Mouse (Mus musculus) heart, embryonic 12.5 days (tissue): ENCODE measurements around the gene Tssk4. TPM values are rescaled to one million over a fixed set of nuclear protein-coding genes. Genes with fewer than 3 reads are reported as not detected.

Experiments
- ATAC-seq: fragments of 200-750 bp; cut with Nextera tagmentation; 2 replicates; pipeline ENCODE4 v1.8.0; 2017; ENCODE audit warnings: moderate TSS enrichment, moderate library complexity; ENCODE audit not compliant: insufficient number of reproducible peaks, low FRiP score
- H3K27ac ChIP-seq: fragments of 300-500 bp; sonication (generic); 2 replicates; pipeline ENCODE4 v1.5.1; 2016; ENCODE audit warnings: mild to moderate bottlenecking, moderate library complexity; ENCODE audit not compliant: poor library complexity, severe bottlenecking
- H3K27me3 ChIP-seq: fragments of 300-500 bp; sonication (generic); replicated peaks from 2 replicates; pipeline ENCODE4 v1.6.1; 2016; ENCODE audit warnings: mild to moderate bottlenecking, moderate library complexity
- H3K36me3 ChIP-seq: fragments of 300-500 bp; sonication (generic); 2 replicates; pipeline ENCODE4 v1.6.1; 2016; ENCODE audit warnings: mild to moderate bottlenecking, moderate library complexity
- H3K4me1 ChIP-seq: fragments of 300-500 bp; sonication (generic); replicated peaks from 2 replicates; pipeline ENCODE4 v1.6.1; 2016; ENCODE audit warnings: mild to moderate bottlenecking
- H3K4me2 ChIP-seq: fragments of 300-500 bp; sonication (generic); 2 replicates; pipeline ENCODE4 v1.6.1; 2016; ENCODE audit warnings: mild to moderate bottlenecking, moderate library complexity
- H3K4me3 ChIP-seq: fragments of 300-500 bp; sonication (generic); 2 replicates; pipeline ENCODE4 v1.5.1; 2016; ENCODE audit warnings: mild to moderate bottlenecking
- H3K9ac ChIP-seq: fragments of 300-500 bp; sonication (generic); 2 replicates; pipeline ENCODE4 v1.6.1; 2016; ENCODE audit warnings: mild to moderate bottlenecking, moderate library complexity
- H3K9me3 ChIP-seq: fragments of 300-500 bp; sonication (generic); replicated peaks from 2 replicates; pipeline ENCODE4 v1.6.1; 2016; ENCODE audit warnings: mild to moderate bottlenecking, moderate library complexity
- WGBS: fragments of 180-500 bp; shearing (Covaris S2); methylation state at CpG from one replicate; pipeline ENCODE4 v1.1.7; 2016; 5-methylcytosine and 5-hydroxymethylcytosine counted together
- polyA plus RNA-seq: library from polyadenylated mRNA; unstranded; fragments of >200 nt; fragmentation: Nextera tagmentation; extraction: Ambion mirVana; gene quantifications from 2 replicates; pipeline ENCODE4 v1.2.1, GENCODE M21; 2016

Gene Tssk4
- polyA plus RNA-seq, 1 experiment from 2014 or later: 0.45 TPM

GRCm38 (mm10) chr14:55618486-55619195 lies 31.3 kb upstream of the Tssk4 start:
- WGBS: 32% methylated on average over 22 of the region's 22 CpGs
- Histone ChIP-seq H3K4me2 (peak overlapping the region; percentile 64), H3K27me3 (no peaks in the 10 kb centered on the region), H3K27ac (no peak overlapping the region), H3K36me3 (peaks cover 8% of the 10 kb centered on the region), H3K4me3 (peak overlapping the region; percentile 37), H3K9ac (peak overlapping the region; percentile 48; the same call in 1 of the 2 replicates), H3K9me3 (no peaks in the 10 kb centered on the region), H3K4me1 (peaks cover 17% of the 10 kb centered on the region)
- ATAC-seq: no peak

GRCm38 (mm10) chr14:55628077-55628827 lies 21.7 kb upstream of the Tssk4 start:
- no peak for ATAC-seq
- Histone ChIP-seq H3K9ac (no peak overlapping the region), H3K4me2 (no peak overlapping the region), H3K27me3 (no peaks in the 10 kb centered on the region), H3K4me3 (no peak overlapping the region), H3K9me3 (no peaks in the 10 kb centered on the region), H3K4me1 (peaks cover 7% of the 10 kb centered on the region), H3K27ac (no peak overlapping the region), H3K36me3 (peaks cover 99% of the 10 kb centered on the region)
- 88% methylated on average over 27 of the region's 27 CpGs for WGBS

GRCm38 (mm10) chr14:55629312-55629711 lies 20.7 kb upstream of the Tssk4 start:
- no peak for ATAC-seq
- Histone ChIP-seq H3K36me3 (peaks cover 98% of the 10 kb centered on the region), H3K9me3 (no peaks in the 10 kb centered on the region), H3K27ac (no peak overlapping the region), H3K9ac (no peak overlapping the region), H3K27me3 (no peaks in the 10 kb centered on the region), H3K4me1 (peaks cover 9% of the 10 kb centered on the region), H3K4me3 (no peak overlapping the region), H3K4me2 (no peak overlapping the region)
- WGBS: 50% methylated on average over 5 of the region's 5 CpGs

- WGBS: 4% methylated on average over 23 of the region's 23 CpGs
- no peaks in the 10 kb centered on the region for H3K27me3 ChIP-seq
- 0 out of 2 replicates have a peak, but pooled peaks have one; percentile 6 for ATAC-seq
- peak overlapping the region; percentile 79 for H3K27ac ChIP-seq
- no peaks in the 10 kb centered on the region for H3K9me3 ChIP-seq
- peak overlapping the region; percentile 89 for H3K4me3 ChIP-seq
- peaks cover 18% of the 10 kb centered on the region for H3K4me1 ChIP-seq
- peaks cover 81% of the 10 kb centered on the region for H3K36me3 ChIP-seq
- H3K4me2 ChIP-seq: peak overlapping the region; percentile 98
- H3K9ac ChIP-seq: peak overlapping the region; percentile 90
Observed at GRCm38 (mm10) chr14:55634874-55635522, 15.0 kb upstream of the Tssk4 start.

- Histone ChIP-seq H3K4me3 (peak within 1 kb of the TSS; percentile 89), H3K27ac (peak within 1 kb of the TSS; percentile 79), H3K27me3 (no peaks in the 10 kb centered on the region), H3K4me1 (peaks cover 18% of the 10 kb centered on the region), H3K4me2 (peak within 1 kb of the TSS; percentile 98), H3K36me3 (peaks cover 81% of the 10 kb centered on the region), H3K9ac (peak within 1 kb of the TSS; percentile 90), H3K9me3 (no peaks in the 10 kb centered on the region)
- ATAC-seq: peak; percentile 86
- WGBS: 1% methylated on average over 31 of the region's 33 CpGs
Observed at GRCm38 (mm10) chr14:55635523-55636007, 14.4 kb upstream of the Tssk4 start, which contains the start of gene Ipo4. Ipo4 (minus strand) TSS chr14:55635957.

GRCm38 (mm10) chr14:55637795-55638194 lies 12.2 kb upstream of the Tssk4 start, which contains the start of gene Gm49378:
Gm49378 (minus strand) TSS chr14:55637895.
- ATAC-seq: no peak
- H3K27me3 ChIP-seq: no peaks in the 10 kb centered on the region

GRCm38 (mm10) chr14:55640816-55641215 lies 9.2 kb upstream of the Tssk4 start:
- Histone ChIP-seq H3K4me3 (no peak overlapping the region), H3K27ac (no peak overlapping the region), H3K4me1 (peaks cover 29% of the 10 kb centered on the region), H3K4me2 (no peak overlapping the region), H3K36me3 (peaks cover 58% of the 10 kb centered on the region), H3K9me3 (no peaks in the 10 kb centered on the region), H3K9ac (no peak overlapping the region), H3K27me3 (no peaks in the 10 kb centered on the region)
- 98% methylated on average over 14 of the region's 14 CpGs for WGBS
- ATAC-seq: no peak

More at GRCm38 (mm10) chr14:55637795-55638194, 12.2 kb upstream of the Tssk4 start, which contains the start of gene Gm49378:
- H3K36me3 ChIP-seq: peaks cover 70% of the 10 kb centered on the region
- no peak within 1 kb of the TSS for H3K4me3 ChIP-seq
- H3K9me3 ChIP-seq: no peaks in the 10 kb centered on the region
- H3K27ac ChIP-seq: no peak within 1 kb of the TSS
- WGBS: 94% methylated on average over 9 of the region's 9 CpGs
- H3K4me2 ChIP-seq: no peak within 1 kb of the TSS
- no peak within 1 kb of the TSS for H3K9ac ChIP-seq
- H3K4me1 ChIP-seq: peaks cover 27% of the 10 kb centered on the region

GRCm38 (mm10) chr14:55641291-55641690 lies 8.7 kb upstream of the Tssk4 start:
- Histone ChIP-seq H3K27ac (no peak overlapping the region), H3K36me3 (peaks cover 59% of the 10 kb centered on the region), H3K4me3 (no peak overlapping the region), H3K9me3 (no peaks in the 10 kb centered on the region), H3K27me3 (no peaks in the 10 kb centered on the region), H3K9ac (no peak overlapping the region), H3K4me1 (peaks cover 29% of the 10 kb centered on the region), H3K4me2 (no peak overlapping the region)
- 94% methylated on average over 13 of the region's 13 CpGs for WGBS
- ATAC-seq: no peak

- no peak; the same call in 1 of the 2 replicates for ATAC-seq
- peaks cover 31% of the 10 kb centered on the region for H3K4me1 ChIP-seq
- peaks cover 54% of the 10 kb centered on the region for H3K36me3 ChIP-seq
- H3K9me3 ChIP-seq: no peaks in the 10 kb centered on the region
- H3K4me3 ChIP-seq: peak overlapping the region; percentile 73
- no peaks in the 10 kb centered on the region for H3K27me3 ChIP-seq
- H3K9ac ChIP-seq: peak overlapping the region; percentile 82
- peak overlapping the region; percentile 88 for H3K4me2 ChIP-seq
- 20% methylated on average over 8 of the region's 8 CpGs for WGBS
- H3K27ac ChIP-seq: peak overlapping the region; percentile 90
Observed at GRCm38 (mm10) chr14:55642679-55643059, 7.3 kb upstream of the Tssk4 start.

GRCm38 (mm10) chr14:55643060-55643907 lies 6.7 kb upstream of the Tssk4 start, which contains the start of gene Tm9sf1:
Tm9sf1 (minus strand) TSS chr14:55643806.
- peak; percentile 87 for ATAC-seq
- no peaks in the 10 kb centered on the region for H3K9me3 ChIP-seq
- H3K4me2 ChIP-seq: peak within 1 kb of the TSS; percentile 88
- H3K27me3 ChIP-seq: no peaks in the 10 kb centered on the region
- peak within 1 kb of the TSS; percentile 90 for H3K27ac ChIP-seq
- H3K9ac ChIP-seq: peak within 1 kb of the TSS; percentile 82
- WGBS: under 1% methylated on average over 89 of the region's 89 CpGs
- peaks cover 31% of the 10 kb centered on the region for H3K4me1 ChIP-seq
- H3K36me3 ChIP-seq: peaks cover 48% of the 10 kb centered on the region
- peak within 1 kb of the TSS; percentile 73 for H3K4me3 ChIP-seq
